Mouse (Mus musculus): ENCODE measurements at regions not wholly inside any gene's neighbourhood (a gene's known extent, or its start where the extent isn't known, plus 50 kb on each side); places are given as distances from the start of the nearest gene placed in this dataset.

- H3K27ac ChIP-seq (replicated peaks): no peak overlapping the region
- H3K36me3 ChIP-seq: no peaks in the 10 kb centered on the region
- H3K4me1 ChIP-seq (replicated peaks): peaks cover 6% of the 10 kb centered on the region
- no peak overlapping the region for H3K4me2 ChIP-seq
- no peak overlapping the region for H3K9ac ChIP-seq
- no peak overlapping the region for H3K4me3 ChIP-seq
- ATAC-seq (ENCODE audit: low FRiP score, low read depth): no peak
- 52% methylated on average over 6 of the region's 6 CpGs for WGBS
- no peaks in the 10 kb centered on the region; the same call in 1 of the 2 replicates for H3K9me3 ChIP-seq
- no peaks in the 10 kb centered on the region for H3K27me3 ChIP-seq
Observed at GRCm38 (mm10) chr2:71644038-71644470, 97.5 kb upstream of the Dlx2 start.

- WGBS: 65% methylated on average over 14 of the region's 14 CpGs
- no peak overlapping the region for H3K4me3 ChIP-seq
- no peaks in the 10 kb centered on the region for H3K9me3 ChIP-seq
- H3K9ac ChIP-seq: no peak overlapping the region
- H3K4me1 ChIP-seq (replicated peaks): peaks cover 18% of the 10 kb centered on the region
- H3K36me3 ChIP-seq: no peaks in the 10 kb centered on the region
- no peaks in the 10 kb centered on the region for H3K27me3 ChIP-seq
- no peak overlapping the region for H3K4me2 ChIP-seq
- no peak overlapping the region for H3K27ac ChIP-seq (replicated peaks)
- ATAC-seq (ENCODE audit: low FRiP score, low read depth): 0 out of 2 replicates have a peak, but pooled peaks have one; percentile 57
Observed at GRCm38 (mm10) chr2:71647914-71648497, 97.4 kb upstream of the Itga6 start.

- no peaks in the 10 kb centered on the region for H3K27me3 ChIP-seq
- ATAC-seq (ENCODE audit: low FRiP score, low read depth): no peak
- H3K4me2 ChIP-seq: no peak overlapping the region
- no peaks in the 10 kb centered on the region for H3K9me3 ChIP-seq
- H3K4me1 ChIP-seq (replicated peaks): peaks cover 33% of the 10 kb centered on the region
- WGBS: 6% methylated on average over 2 of the region's 2 CpGs
- H3K27ac ChIP-seq (replicated peaks): peak overlapping the region; percentile 33; the same call in 1 of the 2 replicates
- H3K4me3 ChIP-seq: no peak overlapping the region
- no peaks in the 10 kb centered on the region for H3K36me3 ChIP-seq
- no peak overlapping the region for H3K9ac ChIP-seq
Observed at GRCm38 (mm10) chr2:71651662-71652061, 93.8 kb upstream of the Itga6 start.

GRCm38 (mm10) chr2:71652261-71652801 is 93.1 kb upstream of the Itga6 start:
- ATAC-seq (ENCODE audit: low FRiP score, low read depth): no peak
- Histone ChIP-seq H3K9ac (no peak overlapping the region), H3K4me1 (replicated peaks) (peaks cover 33% of the 10 kb centered on the region), H3K27me3 (no peaks in the 10 kb centered on the region), H3K4me2 (no peak overlapping the region; the same call in 1 of the 2 replicates), H3K9me3 (no peaks in the 10 kb centered on the region), H3K36me3 (no peaks in the 10 kb centered on the region), H3K27ac (replicated peaks) (peak overlapping the region; percentile 33), H3K4me3 (no peak overlapping the region)
- WGBS: 14% methylated on average over 9 of the region's 9 CpGs

- Histone ChIP-seq H3K36me3 (no peaks in the 10 kb centered on the region), H3K27ac (replicated peaks) (no peak overlapping the region), H3K27me3 (no peaks in the 10 kb centered on the region), H3K4me2 (no peak overlapping the region), H3K4me1 (replicated peaks) (peaks cover 27% of the 10 kb centered on the region), H3K9ac (no peak overlapping the region), H3K9me3 (no peaks in the 10 kb centered on the region), H3K4me3 (no peak overlapping the region)
- ATAC-seq (ENCODE audit: low FRiP score, low read depth): peak; percentile 40
- 13% methylated on average over 8 of the region's 8 CpGs for WGBS
Observed at GRCm38 (mm10) chr2:71654817-71655503, 90.5 kb upstream of the Itga6 start.

GRCm38 (mm10) chr2:71655504-71656390 is 89.7 kb upstream of the Itga6 start:
- Histone ChIP-seq H3K4me3 (peak overlapping the region; percentile 29), H3K9ac (peak overlapping the region; percentile 39), H3K27ac (replicated peaks) (0 out of 2 replicates have a peak overlapping the region, but pooled peaks have one; percentile 30), H3K4me2 (peak overlapping the region; percentile 59), H3K4me1 (replicated peaks) (peaks cover 27% of the 10 kb centered on the region), H3K9me3 (no peaks in the 10 kb centered on the region), H3K27me3 (no peaks in the 10 kb centered on the region), H3K36me3 (no peaks in the 10 kb centered on the region)
- peak; percentile 55; the same call in 1 of the 2 replicates for ATAC-seq (ENCODE audit: low FRiP score, low read depth)
- 2% methylated on average over 19 of the region's 19 CpGs for WGBS

- no peaks in the 10 kb centered on the region for H3K36me3 ChIP-seq
- no peak for ATAC-seq (ENCODE audit: low FRiP score, low read depth)
- no peaks in the 10 kb centered on the region for H3K9me3 ChIP-seq
- H3K9ac ChIP-seq: no peak overlapping the region
- H3K27ac ChIP-seq (replicated peaks): no peak overlapping the region
- H3K4me1 ChIP-seq (replicated peaks): peaks cover 25% of the 10 kb centered on the region
- WGBS: 57% methylated on average over 8 of the region's 8 CpGs
- H3K4me2 ChIP-seq: peak overlapping the region; percentile 59; the same call in 1 of the 2 replicates
- H3K27me3 ChIP-seq: no peaks in the 10 kb centered on the region
- H3K4me3 ChIP-seq: no peak overlapping the region
Observed at GRCm38 (mm10) chr2:71656611-71657244, 88.7 kb upstream of the Itga6 start.

- H3K27me3 ChIP-seq: no peaks in the 10 kb centered on the region
- no peak overlapping the region for H3K27ac ChIP-seq (replicated peaks)
- H3K4me1 ChIP-seq (replicated peaks): peaks cover 2% of the 10 kb centered on the region; the same call in 1 of the 2 replicates
- H3K36me3 ChIP-seq: no peaks in the 10 kb centered on the region
- no peaks in the 10 kb centered on the region for H3K9me3 ChIP-seq
- H3K4me2 ChIP-seq: no peak overlapping the region
- ATAC-seq (ENCODE audit: low FRiP score, low read depth): no peak
- H3K4me3 ChIP-seq: no peak overlapping the region
- no peak overlapping the region for H3K9ac ChIP-seq
Observed at GRCm38 (mm10) chr2:71661438-71661837, 84.0 kb upstream of the Itga6 start.

- Histone ChIP-seq H3K4me3 (no peak overlapping the region), H3K36me3 (no peaks in the 10 kb centered on the region), H3K4me1 (replicated peaks) (no peaks in the 10 kb centered on the region), H3K27ac (replicated peaks) (no peak overlapping the region), H3K9ac (no peak overlapping the region), H3K9me3 (no peaks in the 10 kb centered on the region), H3K4me2 (no peak overlapping the region), H3K27me3 (no peaks in the 10 kb centered on the region)
- 94% methylated on average over 5 of the region's 5 CpGs for WGBS
- ATAC-seq (ENCODE audit: low FRiP score, low read depth): no peak
Observed at GRCm38 (mm10) chr2:71661986-71662385, 83.4 kb upstream of the Itga6 start.

- Histone ChIP-seq H3K4me2 (no peak overlapping the region), H3K4me3 (no peak overlapping the region), H3K27ac (replicated peaks) (no peak overlapping the region), H3K27me3 (no peaks in the 10 kb centered on the region), H3K9me3 (no peaks in the 10 kb centered on the region), H3K36me3 (no peaks in the 10 kb centered on the region), H3K9ac (no peak overlapping the region), H3K4me1 (replicated peaks) (no peaks in the 10 kb centered on the region)
- WGBS: 79% methylated on average over 8 of the region's 8 CpGs
- ATAC-seq (ENCODE audit: low FRiP score, low read depth): no peak
Observed at GRCm38 (mm10) chr2:71663453-71663852, 82.0 kb upstream of the Itga6 start.

- H3K9me3 ChIP-seq: no peaks in the 10 kb centered on the region
- ATAC-seq (ENCODE audit: low FRiP score, low read depth): no peak
- no peaks in the 10 kb centered on the region for H3K4me1 ChIP-seq (replicated peaks)
- H3K4me2 ChIP-seq: no peak overlapping the region
- no peak overlapping the region for H3K9ac ChIP-seq
- H3K36me3 ChIP-seq: no peaks in the 10 kb centered on the region
- H3K27me3 ChIP-seq: no peaks in the 10 kb centered on the region
- no peak overlapping the region for H3K27ac ChIP-seq (replicated peaks)
- no peak overlapping the region for H3K4me3 ChIP-seq
- WGBS: 83% methylated on average over 2 of the region's 2 CpGs
Observed at GRCm38 (mm10) chr2:71666927-71667326, 78.5 kb upstream of the Itga6 start.

Data from hindbrain, embryonic 15.5 days (tissue).